Mouse (Mus musculus): ENCODE measurements at regions not wholly inside any gene's neighbourhood (a gene's known extent, or its start where the extent isn't known, plus 50 kb on each side); places are given as distances from the start of the nearest gene placed in this dataset.

DNA sequence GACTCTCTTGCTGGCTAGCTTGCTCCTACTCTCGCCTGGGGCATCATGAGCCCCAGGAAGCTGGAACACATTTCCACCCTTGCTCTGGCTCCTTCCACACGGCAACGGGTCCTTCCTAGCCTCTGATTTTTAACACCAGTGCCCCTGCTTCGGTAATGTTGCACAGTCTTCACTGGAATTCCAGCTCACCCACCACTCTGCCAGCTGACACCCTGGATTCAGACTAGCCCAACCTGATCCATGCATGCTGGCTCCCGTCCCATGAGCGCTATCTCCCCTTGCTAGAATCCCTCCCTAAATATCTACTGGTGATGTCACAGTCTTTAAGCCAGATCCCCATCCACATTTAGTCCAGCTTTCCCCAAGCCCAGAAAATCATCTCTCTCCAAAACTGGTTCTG, 111.2 kb downstream of the CK137956 start:
- TF ChIP-seq POLR2AphosphoS2 (IDR thresholded peaks at IDR 0.05; ENCODE audit: low read depth, low read length) (no peak), CTCF (conservative IDR thresholded peaks at IDR 0.05 in 1 of 2, IDR thresholded peaks at IDR 0.05 in 1 of 2; ENCODE audit: low read depth in 2 of 2, low read length in 2 of 2) (no peak), EP300 (IDR thresholded peaks at IDR 0.05; ENCODE audit: low read length) (no peak), POLR2A (IDR thresholded peaks at IDR 0.05; ENCODE audit: low read depth, low read length) (no peak), HCFC1 (IDR thresholded peaks at IDR 0.05; ENCODE audit: low read depth, low read length) (no peak), IRF4 (IDR thresholded peaks at IDR 0.05; ENCODE audit: low read depth, low read length) (no peak), ETS1 (conservative IDR thresholded peaks at IDR 0.05; ENCODE audit: low read depth, low read length) (no peak), NELFE (IDR thresholded peaks at IDR 0.05; ENCODE audit: low read depth, low read length) (no peak), ZC3H11A (IDR thresholded peaks at IDR 0.05; ENCODE audit: low read depth, low read length) (no peak), UBTF (IDR thresholded peaks at IDR 0.05; ENCODE audit: low read depth, low read length) (no peak), MAZ (IDR thresholded peaks at IDR 0.05; ENCODE audit: low read depth, low read length) (no peak), MAX (IDR thresholded peaks at IDR 0.05; ENCODE audit: low read length) (no peak), MYC (IDR thresholded peaks at IDR 0.05; ENCODE audit: low read depth, low read length) (no peak), ELF1 (IDR thresholded peaks at IDR 0.05; ENCODE audit: low read depth, low read length) (no peak)

Data from CH12.LX (cell line).